Mouse (Mus musculus) liver, adult 2 months (tissue): ENCODE results near the gene Htr2a. TPM values are rescaled to one million over a fixed set of nuclear protein-coding genes. Genes with fewer than 3 reads are reported as not detected.
A peak's percentile ranks its signal among the peaks of the same experiment; 100 is the strongest.

Source experiments
- DNase-seq: peaks from one replicate; pipeline ENCODE4 v3.0.0-alpha.2; 2011; ENCODE audit warnings: low read depth, low spot score; ENCODE audit errors: extremely low read depth
- H3K27ac ChIP-seq: fragments of 200-500 bp; replicated peaks from 2 replicates; pipeline ENCODE4 v1.5.1; 2012; ENCODE audit warnings: low read depth, mild to moderate bottlenecking, control low read depth, inconsistent platforms, low read length; ENCODE audit not compliant: insufficient read depth
- H3K27me3 ChIP-seq: fragments of 200-500 bp; 2 replicates; pipeline ENCODE4 v1.6.1; 2012; ENCODE audit warnings: mild to moderate bottlenecking, moderate library complexity, low read length, inconsistent platforms; ENCODE audit not compliant: control insufficient read depth, insufficient read depth
- H3K36me3 ChIP-seq: fragments of 200-500 bp; 2 replicates; pipeline ENCODE4 v1.6.1; 2012; ENCODE audit warnings: low read length, inconsistent platforms; ENCODE audit not compliant: control insufficient read depth, insufficient read depth
- H3K4me1 ChIP-seq: fragments of 200-500 bp; 2 replicates; pipeline ENCODE4 v1.6.1; 2011; ENCODE audit warnings: low read length; ENCODE audit not compliant: control insufficient read depth, insufficient read depth
- H3K4me3 ChIP-seq: fragments of 200-500 bp; 2 replicates; pipeline ENCODE4 v1.5.1; 2011; ENCODE audit warnings: low read depth, mild to moderate bottlenecking, control low read depth, low read length, moderate library complexity; ENCODE audit not compliant: insufficient read depth
- H3K79me2 ChIP-seq: fragments of 200-500 bp; 2 replicates; pipeline ENCODE4 v1.6.1; 2012; ENCODE audit warnings: inconsistent platforms, mild to moderate bottlenecking, low read length, moderate library complexity; ENCODE audit not compliant: control insufficient read depth, insufficient read depth
- H3K9ac ChIP-seq: fragments of 200-500 bp; 2 replicates; pipeline ENCODE4 v1.6.1; 2012; ENCODE audit warnings: low read depth, mild to moderate bottlenecking, control low read depth, inconsistent platforms, low read length
- CTCF ChIP-seq: fragments of 200-500 bp; IDR thresholded peaks from 2 replicates; pipeline ENCODE4 v1.5.1; 2011; ENCODE audit warnings: low read depth, low read length, control low read depth
- POLR2A ChIP-seq: fragments of 200-500 bp; IDR thresholded peaks from 2 replicates; pipeline ENCODE4 v1.6.1; 2011; ENCODE audit warnings: low read length, control low read depth; ENCODE audit not compliant: insufficient read depth; ENCODE audit errors: extremely low read depth
- WGBS: fragments of 180-500 bp; shearing (Covaris S2); methylation state at CpG from one replicate; pipeline ENCODE4 v1.1.7; 2018; 5-methylcytosine and 5-hydroxymethylcytosine counted together
- polyA plus RNA-seq: library from polyadenylated mRNA; depleted of rRNA; stranded (reverse); fragments of >200 nt; gene quantifications from 2 replicates; pipeline ENCODE4 v1.2.3, GENCODE M21; 2012
- total RNA-seq: library from RNA; depleted of rRNA; stranded (reverse); fragments of >200 nt; gene quantifications from 2 replicates; pipeline ENCODE4 v1.2.3, GENCODE M21; 2014

Htr2a gene
- total and polyA plus RNA-seq, 2 experiments: under 0.01 TPM; not detected in 1

DNA sequence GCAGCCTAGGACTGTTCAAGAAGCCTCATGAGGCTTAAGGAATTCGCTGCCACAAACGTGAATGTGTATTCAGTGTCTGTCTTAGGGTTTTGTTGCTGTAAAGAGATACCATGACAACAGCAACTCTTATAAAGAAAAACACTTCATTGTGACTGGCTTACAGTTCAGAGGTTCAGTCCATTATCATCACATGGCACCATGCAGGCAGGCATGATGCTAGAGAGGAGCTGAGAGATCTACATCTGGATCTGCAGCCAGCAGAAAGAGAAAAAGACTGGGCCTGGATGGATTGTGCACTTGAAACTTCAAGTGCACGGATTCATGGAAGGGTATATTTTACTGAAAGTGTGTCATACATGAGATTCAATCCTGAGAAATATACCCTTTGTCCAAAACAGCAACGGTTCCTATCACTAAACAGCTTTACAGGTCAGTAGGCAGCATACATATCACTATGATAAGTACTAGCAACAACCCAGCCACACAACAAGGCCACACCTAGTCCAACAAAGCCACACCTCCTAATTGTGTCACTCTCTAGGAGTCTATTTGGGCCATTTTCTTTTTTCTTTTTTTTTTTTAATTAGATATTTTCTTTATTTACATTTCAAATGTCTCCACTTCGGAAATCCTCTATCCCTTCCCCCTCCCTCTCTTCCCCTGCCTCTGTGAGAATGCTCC lies 43.8 kb downstream of the Htr2a start:
- H3K27me3 ChIP-seq: no peaks in the 10 kb centered on the region
- H3K4me3 ChIP-seq: no peak overlapping the region
- 83% methylated on average over 5 of the region's 5 CpGs for WGBS
- no peak overlapping the region for H3K9ac ChIP-seq
- no peaks in the 10 kb centered on the region for H3K4me1 ChIP-seq
- TF ChIP-seq POLR2A: no peak
- TF ChIP-seq CTCF: no peak
- no peak overlapping the region for H3K27ac ChIP-seq
- no peaks in the 10 kb centered on the region for H3K36me3 ChIP-seq
- no peaks in the 10 kb centered on the region for H3K79me2 ChIP-seq
- DNase-seq: no peak

DNA sequence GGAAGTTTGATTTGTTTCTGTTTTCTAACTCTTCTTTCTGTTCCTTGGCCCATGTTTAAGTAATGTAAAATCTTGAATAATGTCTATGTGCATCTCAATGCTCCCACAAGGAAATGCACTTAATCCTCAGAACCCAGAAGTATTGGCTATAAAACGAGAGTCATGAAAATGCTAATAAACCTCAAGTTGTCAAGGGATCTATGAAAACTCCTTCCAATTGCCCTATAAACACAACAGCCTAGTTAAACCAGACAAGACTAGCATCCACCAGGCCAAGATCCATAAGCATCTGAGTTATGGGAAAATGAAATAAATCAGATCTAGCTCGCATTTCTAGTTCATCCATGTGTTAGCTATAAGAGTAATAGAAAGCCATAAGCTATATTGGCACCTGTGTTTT lies 51.3 kb downstream of the Htr2a start:
- Histone ChIP-seq H3K27me3 (no peaks in the 10 kb centered on the region), H3K79me2 (no peaks in the 10 kb centered on the region), H3K4me3 (no peak overlapping the region), H3K27ac (no peak overlapping the region), H3K36me3 (no peaks in the 10 kb centered on the region), H3K4me1 (no peaks in the 10 kb centered on the region), H3K9ac (no peak overlapping the region)
- TF ChIP-seq POLR2A (no peak), CTCF (no peak)
- 96% methylated on average over 2 of the region's 2 CpGs for WGBS
- no peak for DNase-seq

DNA sequence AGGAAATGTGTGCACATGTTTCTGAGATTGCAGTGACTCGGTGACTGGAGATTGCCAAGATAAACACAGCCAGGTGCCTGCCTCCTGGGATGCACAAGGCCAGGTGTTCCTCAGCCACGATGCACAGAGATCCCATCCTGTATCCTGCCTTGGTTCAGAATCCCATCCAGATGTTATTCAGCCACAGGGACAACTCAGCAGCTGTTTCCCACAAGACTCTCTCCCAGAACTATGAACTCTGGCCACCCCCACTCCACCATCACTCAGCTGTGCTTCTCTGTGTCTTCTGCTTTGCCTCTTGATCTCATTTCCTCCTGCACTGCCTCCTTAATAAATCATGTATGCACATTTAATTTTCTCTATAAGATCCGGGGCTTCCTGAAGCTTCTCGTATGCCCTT lies 56.1 kb downstream of the Htr2a start:
- TF ChIP-seq POLR2A (no peak), CTCF (no peak)
- H3K9ac ChIP-seq: no peak overlapping the region
- no peaks in the 10 kb centered on the region for H3K79me2 ChIP-seq
- no peaks in the 10 kb centered on the region for H3K4me1 ChIP-seq
- DNase-seq: no peak
- H3K4me3 ChIP-seq: no peak overlapping the region
- WGBS: 60% methylated on average over 4 of the region's 4 CpGs
- H3K27me3 ChIP-seq: no peaks in the 10 kb centered on the region
- no peak overlapping the region for H3K27ac ChIP-seq
- no peaks in the 10 kb centered on the region for H3K36me3 ChIP-seq

GRCm38 (mm10) chr14:74697432-74697831 lies 56.8 kb downstream of the Htr2a start:
- no peaks in the 10 kb centered on the region for H3K36me3 ChIP-seq
- TF ChIP-seq CTCF: no peak
- no peak for TF ChIP-seq POLR2A
- H3K27me3 ChIP-seq: no peaks in the 10 kb centered on the region

GRCm38 (mm10) chr14:74699241-74699640 lies 58.6 kb downstream of the Htr2a start:
- TF ChIP-seq CTCF (no peak), POLR2A (no peak)
- Histone ChIP-seq H3K4me1 (no peaks in the 10 kb centered on the region), H3K4me3 (no peak overlapping the region), H3K36me3 (no peaks in the 10 kb centered on the region), H3K79me2 (no peaks in the 10 kb centered on the region), H3K27me3 (no peaks in the 10 kb centered on the region), H3K9ac (no peak overlapping the region), H3K27ac (no peak overlapping the region)
- WGBS: 81% methylated on average over 3 of the region's 3 CpGs
- DNase-seq: no peak

More at GRCm38 (mm10) chr14:74697432-74697831, 56.8 kb downstream of the Htr2a start:
- no peak for DNase-seq
- Histone ChIP-seq H3K4me1 (no peaks in the 10 kb centered on the region), H3K27ac (no peak overlapping the region), H3K4me3 (no peak overlapping the region), H3K9ac (no peak overlapping the region), H3K79me2 (no peaks in the 10 kb centered on the region)

GRCm38 (mm10) chr14:74703930-74704329 lies 63.3 kb downstream of the Htr2a start:
- WGBS: 76% methylated on average over 6 of the region's 6 CpGs
- Histone ChIP-seq H3K27ac (no peak overlapping the region), H3K9ac (no peak overlapping the region), H3K27me3 (no peaks in the 10 kb centered on the region), H3K4me1 (no peaks in the 10 kb centered on the region), H3K79me2 (no peaks in the 10 kb centered on the region), H3K36me3 (no peaks in the 10 kb centered on the region), H3K4me3 (no peak overlapping the region)
- peak; percentile 8 for DNase-seq
- TF ChIP-seq CTCF (no peak), POLR2A (no peak)
